Mouse (Mus musculus) left cerebral cortex, postnatal 10 days (tissue): Measurements from ENCODE around the gene Arhgef11. TPM values are rescaled to one million over a fixed set of nuclear protein-coding genes. Genes with fewer than 3 reads are reported as not detected.
A peak's percentile ranks its signal among the peaks of the same experiment; 100 is the strongest.

Experiments used
- DNase-seq, 2 experiments: peaks; one replicate each; pipeline ENCODE4 v3.0.0; 2021 to 2022; ENCODE audit warnings: low spot score in 2 of 2, mixed read lengths in 1 of 2; ENCODE audit errors: extremely low spot score in 1 of 2
- intact Hi-C: fragments of 180-260 bp; cut with DNase I; formaldehyde crosslinking; loops from one replicate; pipeline ENCODE4 v1.15.1; 2025
- total RNA-seq, 2 experiments: library from RNA; stranded (reverse); gene quantifications; 2 replicates each; pipeline ENCODE4 v1.2.3; 2021

Gene Arhgef11
- total RNA-seq, 2 experiments from 2014 or later: 45.7 to 49.6 TPM

GRCm38 (mm10) chr3:87658348-87658747, 41.0 kb downstream of the Arhgef11 start:
- intact Hi-C loops: loop anchor here (5.0 kb wide), 1 partner anchor 36 kb away; no protein-coding TSS in a partner anchor
- DNase-seq: no peak

GRCm38 (mm10) chr3:87659692-87660429, 42.5 kb downstream of the Arhgef11 start:
- DNase-seq: peak in 1 of 2 experiments; percentile 9
- intact Hi-C loops: loop anchor here (5.0 kb wide), 1 partner anchor 38 kb away; no protein-coding TSS in a partner anchor

- intact Hi-C loops: no loop called here
- DNase-seq: no peak
Measured at GRCm38 (mm10) chr3:87660479-87660878, 43.1 kb downstream of the Arhgef11 start.

GRCm38 (mm10) chr3:87661291-87661690, 43.9 kb downstream of the Arhgef11 start:
- intact Hi-C loops: no loop called here

GRCm38 (mm10) chr3:87718525-87718924, 101.2 kb downstream of the Arhgef11 start:
- DNase-seq: no peak
- intact Hi-C loops: no loop called here

More at GRCm38 (mm10) chr3:87661291-87661690, 43.9 kb downstream of the Arhgef11 start:
- no peak for DNase-seq

GRCm38 (mm10) chr3:87724556-87724955, 107.2 kb downstream of the Arhgef11 start:
- intact Hi-C loops: no loop called here
- DNase-seq: no peak

- intact Hi-C loops: no loop called here
- DNase-seq: no peak
Measured at GRCm38 (mm10) chr3:87725396-87726160, 108.2 kb downstream of the Arhgef11 start.

- intact Hi-C loops: no loop called here
- no peak for DNase-seq
Measured at GRCm38 (mm10) chr3:87726191-87726590, 108.8 kb downstream of the Arhgef11 start.

GRCm38 (mm10) chr3:87728696-87729095, 111.3 kb downstream of the Arhgef11 start:
- DNase-seq: no peak
- intact Hi-C loops: no loop called here

- intact Hi-C loops: no loop called here
- no peak for DNase-seq
Measured at GRCm38 (mm10) chr3:87733098-87733497, 115.7 kb downstream of the Arhgef11 start.

GRCm38 (mm10) chr3:87733984-87734761, 116.8 kb downstream of the Arhgef11 start:
- DNase-seq: no peak
- intact Hi-C loops: no loop called here

- DNase-seq: no peak
- intact Hi-C loops: no loop called here
Measured at GRCm38 (mm10) chr3:87735335-87735734, 118.0 kb downstream of the Arhgef11 start.

- intact Hi-C loops: no loop called here
- DNase-seq: no peak
Measured at GRCm38 (mm10) chr3:87738906-87739305, 121.5 kb downstream of the Arhgef11 start.

GRCm38 (mm10) chr3:87742013-87742412, 124.7 kb downstream of the Arhgef11 start:
- intact Hi-C loops: no loop called here
- DNase-seq: no peak

- no peak for DNase-seq
- intact Hi-C loops: no loop called here
Measured at GRCm38 (mm10) chr3:87742735-87743134, 125.4 kb downstream of the Arhgef11 start.

GRCm38 (mm10) chr3:87743927-87744326, 126.6 kb downstream of the Arhgef11 start:
- DNase-seq: no peak
- intact Hi-C loops: no loop called here

GRCm38 (mm10) chr3:87745036-87745659, 127.8 kb downstream of the Arhgef11 start:
- no peak for DNase-seq
- intact Hi-C loops: no loop called here

- intact Hi-C loops: no loop called here
- no peak for DNase-seq
Measured at GRCm38 (mm10) chr3:87748431-87748830, 131.1 kb downstream of the Arhgef11 start, which contains the start of gene Lrrc71. Lrrc71 (minus strand) TSS chr3:87748625.

GRCm38 (mm10) chr3:87749036-87749435, 131.7 kb downstream of the Arhgef11 start:
- peak in 1 of 2 experiments; percentile 62 for DNase-seq
- intact Hi-C loops: no loop called here
